Mouse (Mus musculus): Measurements from ENCODE around the gene Dpf3.

DNA sequence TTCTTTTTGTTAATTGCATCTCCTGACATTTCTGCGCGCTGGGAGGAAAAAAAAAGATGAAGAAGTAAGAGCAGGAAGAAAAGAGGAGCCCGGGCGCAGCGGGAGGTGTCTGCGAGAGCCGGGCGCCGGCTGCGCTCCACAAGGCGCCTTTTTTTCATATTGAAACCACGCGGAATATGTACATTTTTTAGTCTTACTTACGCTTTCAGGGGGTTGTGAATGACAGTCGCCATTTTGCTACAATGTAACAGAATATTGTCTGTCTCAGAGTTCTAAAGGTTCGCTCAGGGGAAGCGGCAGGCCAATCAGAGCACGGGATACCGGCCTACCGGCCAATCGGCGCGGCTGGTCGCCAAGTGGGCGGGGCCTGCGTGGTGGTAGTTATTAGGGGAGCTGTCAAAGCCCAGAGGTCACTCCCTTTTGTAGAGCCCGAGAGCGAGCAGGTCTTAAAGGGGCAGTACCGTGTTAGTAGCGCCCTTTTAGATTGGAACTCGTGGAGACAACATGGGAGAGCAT, at the start of gene Dpf3:
- no peak for TF ChIP-seq GATA1 (IDR thresholded peaks at IDR 0.05; ENCODE audit: borderline replicate concordance, low read length)
- no peak for TF ChIP-seq FLI1 (IDR thresholded peaks at IDR 0.05; ENCODE audit: low read length)
